Mouse (Mus musculus) testis, adult 2 months (tissue): Measurements from ENCODE around the gene Ap5z1.

Experiments used
- CTCF ChIP-seq: fragments of 200-500 bp; IDR thresholded peaks from 2 replicates; pipeline ENCODE4 v1.5.1; 2012; ENCODE audit warnings: low read depth, mild to moderate bottlenecking, inconsistent platforms, low read length, moderate library complexity; ENCODE audit not compliant: control insufficient read depth, insufficient read depth, insufficient replicate concordance
- POLR2A ChIP-seq: fragments of 200-500 bp; IDR thresholded peaks from 2 replicates; pipeline ENCODE4 v1.6.1; 2012; ENCODE audit warnings: low read depth, mild to moderate bottlenecking, inconsistent platforms, low read length, moderate library complexity; ENCODE audit not compliant: control insufficient read depth

DNA sequence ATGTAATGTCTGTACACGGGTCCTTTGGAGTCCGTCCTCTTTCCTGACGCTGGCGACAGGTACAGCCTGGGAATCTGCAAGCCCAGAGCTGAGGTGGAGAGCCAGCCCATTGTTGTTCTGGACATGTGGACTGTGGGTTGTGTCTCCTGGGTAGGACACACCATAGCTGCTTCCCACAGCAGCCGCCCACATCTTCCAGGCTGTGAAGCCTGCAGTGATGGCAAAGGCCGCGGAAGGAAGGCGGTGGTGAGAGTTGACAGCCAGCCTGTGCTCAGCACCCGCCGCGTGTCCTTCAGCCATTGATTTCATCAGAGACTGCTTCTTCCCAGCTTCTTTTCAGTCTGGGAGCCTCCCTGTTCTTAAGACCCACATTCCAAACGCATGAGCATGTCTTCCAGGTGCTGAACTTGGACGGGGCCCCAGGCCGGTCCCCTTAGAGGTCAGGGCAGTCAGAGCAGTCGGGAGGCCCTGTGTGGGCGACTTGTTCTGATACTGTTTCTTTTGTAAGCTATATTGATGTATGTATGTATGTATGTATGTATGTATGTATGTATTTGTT lies 25.3 kb upstream of the Ap5z1 start:
- TF ChIP-seq CTCF (no peak), POLR2A (no peak)
